Mouse (Mus musculus) liver, embryonic 14.5 days (tissue): ENCODE measurements around the gene Gadd45gip1. TPM values are rescaled to one million over a fixed set of nuclear protein-coding genes. Genes with fewer than 3 reads are reported as not detected.
A peak's percentile ranks its signal among the peaks of the same experiment; 100 is the strongest.

Source experiments
- ATAC-seq: fragments of 200-750 bp; cut with Nextera tagmentation; 2 replicates; pipeline ENCODE4 v1.8.0; 2017; ENCODE audit warnings: moderate number of reproducible peaks, mild to moderate bottlenecking, moderate library complexity; ENCODE audit not compliant: insufficient read depth
- DNase-seq, 3 experiments: peaks; one replicate each; pipeline ENCODE4 v3.0.0-alpha.2; 2012 to 2013; ENCODE audit warnings: low read depth in 3 of 3, low spot score in 3 of 3
- H3K27ac ChIP-seq: fragments of 300-500 bp; sonication (generic); 2 replicates; pipeline ENCODE4 v1.5.1; 2014; ENCODE audit warnings: moderate library complexity, mild to moderate bottlenecking, control low read depth, inconsistent platforms
- H3K27me3 ChIP-seq: fragments of 300-500 bp; sonication (generic); 2 replicates; pipeline ENCODE4 v1.6.1; 2014; ENCODE audit warnings: mild to moderate bottlenecking, low read length, moderate library complexity; ENCODE audit not compliant: control insufficient read depth, insufficient read depth
- H3K36me3 ChIP-seq: fragments of 300-500 bp; sonication (generic); replicated peaks from 2 replicates; pipeline ENCODE4 v1.6.1; 2014; ENCODE audit warnings: low read depth; ENCODE audit not compliant: control insufficient read depth, insufficient read depth
- H3K4me1 ChIP-seq, 2 experiments: fragments of 200-500 bp in 1 of 2; fragments of 300-500 bp in 1 of 2; sonication (generic) in 1 of 2; replicated peaks; 2 replicates each; pipeline ENCODE4 v1.6.1; 2012 to 2014; ENCODE audit warnings: antibody characterized with exemption in 1 of 2, inconsistent platforms in 1 of 2, low read length in 1 of 2; ENCODE audit not compliant: control insufficient read depth in 2 of 2, insufficient read depth in 2 of 2
- H3K4me2 ChIP-seq: fragments of 300-500 bp; sonication (generic); 2 replicates; pipeline ENCODE4 v1.6.1; 2014; ENCODE audit warnings: low read depth, mild to moderate bottlenecking, control low read depth, moderate library complexity
- H3K4me3 ChIP-seq, 2 experiments: fragments of 200-500 bp in 1 of 2; fragments of 300-500 bp in 1 of 2; sonication (generic) in 1 of 2; 2 replicates each; pipeline ENCODE4 v1.5.1; 2012 to 2014; ENCODE audit warnings: low read depth in 2 of 2, low read length in 2 of 2, mild to moderate bottlenecking in 2 of 2, control low read depth in 1 of 2, inconsistent platforms in 1 of 2, moderate library complexity in 1 of 2; ENCODE audit not compliant: insufficient read depth in 1 of 2
- H3K9ac ChIP-seq: fragments of 300-500 bp; sonication (generic); replicated peaks from 2 replicates; pipeline ENCODE4 v1.6.1; 2014; ENCODE audit warnings: mild to moderate bottlenecking, control low read depth, moderate library complexity
- H3K9me3 ChIP-seq: fragments of 300-500 bp; sonication (generic); 2 replicates; pipeline ENCODE4 v1.6.1; 2016; ENCODE audit warnings: low read length, mixed read lengths; ENCODE audit not compliant: control insufficient read depth
- CTCF ChIP-seq: IDR thresholded peaks from 2 replicates; pipeline ENCODE4 v1.5.1; 2016; ENCODE audit warnings: antibody characterized with exemption, low read depth, control low read depth
- EP300 ChIP-seq: IDR thresholded peaks from 2 replicates; pipeline ENCODE4 v1.6.1; 2016; ENCODE audit warnings: antibody characterized with exemption, low read depth
- WGBS: fragments of 180-500 bp; shearing (Covaris S2); extraction: QIAGEN DNeasy Blood & Tissue Kit; methylation state at CpG from one replicate; pipeline ENCODE4 v1.1.7; 2014; ENCODE audit not compliant: insufficient replicate concordance; 5-methylcytosine and 5-hydroxymethylcytosine counted together
- polyA plus RNA-seq, 2 experiments: library from polyadenylated mRNA; depleted of rRNA in 1 of 2; stranded (reverse) in 1 of 2; unstranded in 1 of 2; fragments of >200 nt; fragmentation: Nextera tagmentation in 1 of 2; extraction: Ambion mirVana in 1 of 2; gene quantifications; 2 replicates each; pipeline versions ENCODE4 v1.2.1 to v1.2.3; 2012 to 2014

Gadd45gip1 gene
- polyA plus RNA-seq, 2 experiments = 31.0 to 50.2 TPM

- Histone ChIP-seq H3K4me1 (peaks cover 27 to 46% of the 10 kb centered on the region in 2 experiments), H3K4me2 (peak overlapping the region; percentile 84), H3K36me3 (peaks cover 36% of the 10 kb centered on the region), H3K27me3 (no peaks in the 10 kb centered on the region), H3K9me3 (no peaks in the 10 kb centered on the region), H3K4me3 (peak overlapping the region; percentile 88 to 94), H3K27ac (peak overlapping the region; percentile 90), H3K9ac (peak overlapping the region; percentile 96)
- peak; percentile 66 to 72 (median 70) for DNase-seq
- TF ChIP-seq CTCF (no peak), EP300 (0 out of 2 replicates have a peak, but pooled peaks have one; percentile 26)
- ATAC-seq = peak; percentile 84
- WGBS = under 1% methylated on average over 59 of the region's 59 CpGs
These were observed 854 bp downstream of the Gadd45gip1 start for GRCm38 (mm10) chr8:84832034-84832717.

- Histone ChIP-seq H3K4me2 (peak overlapping the region; percentile 84), H3K4me3 (peak overlapping the region; percentile 88 to 94), H3K27me3 (no peaks in the 10 kb centered on the region), H3K9me3 (no peaks in the 10 kb centered on the region), H3K4me1 (peaks cover 35 to 55% of the 10 kb centered on the region in 2 experiments), H3K36me3 (peaks cover 45% of the 10 kb centered on the region), H3K27ac (peak overlapping the region; percentile 90), H3K9ac (peak overlapping the region; percentile 96)
- no peak for DNase-seq
- WGBS = 32% methylated on average over 10 of the region's 10 CpGs
- ATAC-seq = no peak
- TF ChIP-seq CTCF (peak; percentile 35), EP300 (no peak)
These were observed 1.7 kb downstream of the Gadd45gip1 start for GRCm38 (mm10) chr8:84832759-84833742.

GRCm38 (mm10) chr8:84834002-84834865, 2.9 kb downstream of the Gadd45gip1 start:
- no peak for ATAC-seq
- TF ChIP-seq EP300 = no peak
- no peak for TF ChIP-seq CTCF
- peaks cover 52% of the 10 kb centered on the region for H3K36me3 ChIP-seq
- no peak overlapping the region; the same call in 1 of the 2 replicates for H3K9ac ChIP-seq
- H3K4me1 ChIP-seq = peaks cover 41 to 64% of the 10 kb centered on the region in 2 experiments
- peak overlapping the region; percentile 4 to 94; a peak in 1 of 4 replicates for H3K4me3 ChIP-seq
- H3K4me2 ChIP-seq = peak overlapping the region; percentile 84
- no peaks in the 10 kb centered on the region for H3K9me3 ChIP-seq
- no peaks in the 10 kb centered on the region for H3K27me3 ChIP-seq
- WGBS = 81% methylated on average over 19 of the region's 19 CpGs
- H3K27ac ChIP-seq = peak overlapping the region; percentile 90
- no peak for DNase-seq

- DNase-seq (no peak), ATAC-seq (no peak)
- Histone ChIP-seq H3K27me3 (no peaks in the 10 kb centered on the region), H3K27ac (peak overlapping the region; percentile 97), H3K4me2 (peak overlapping the region; percentile 84), H3K4me3 (peak overlapping the region in 1 of 2 experiments; percentile 74; a peak in 1 of 4 replicates), H3K9ac (peak overlapping the region; percentile 25; the same call in 1 of the 2 replicates), H3K4me1 (peaks cover 43 to 68% of the 10 kb centered on the region in 2 experiments), H3K36me3 (peaks cover 54% of the 10 kb centered on the region), H3K9me3 (no peaks in the 10 kb centered on the region)
- 70% methylated on average over 10 of the region's 10 CpGs for WGBS
- TF ChIP-seq CTCF = no peak
- no peak; the same call in 1 of the 2 replicates for TF ChIP-seq EP300
These were observed 3.8 kb downstream of the Gadd45gip1 start for GRCm38 (mm10) chr8:84834866-84835855.
